Mouse (Mus musculus) regulatory T cell (primary cell): ENCODE results near the gene Myh1.

ENCODE experiments used
- in situ Hi-C: fragments of 300-600 bp; cut with MboI, MseI; formaldehyde crosslinking; loops from one replicate; pipeline ENCODE4 v1.15.1; 2025; ENCODE audit warnings: high pct_unique_total_duplicates

Myh1 gene

DNA sequence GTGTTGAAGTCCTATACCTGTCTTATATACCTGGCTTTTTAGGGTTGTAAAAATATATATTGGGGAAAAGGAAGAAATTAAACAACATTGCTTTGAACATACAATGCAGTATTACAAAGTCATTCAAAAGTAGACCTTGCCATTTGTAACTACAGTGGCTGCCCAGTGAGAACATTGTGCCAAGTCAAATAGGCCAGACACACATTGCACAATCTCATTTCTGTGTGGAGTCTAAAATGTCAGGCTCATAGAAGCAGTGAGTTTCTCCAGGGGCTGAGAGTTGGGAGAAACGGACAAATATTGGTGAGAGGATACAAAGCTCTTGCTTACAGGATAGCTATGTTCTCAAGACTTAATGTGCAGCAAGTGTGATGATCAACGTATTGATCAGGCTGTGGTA is 30.1 kb downstream of the Myh1 start:
- in situ Hi-C loops: no loop called here

DNA sequence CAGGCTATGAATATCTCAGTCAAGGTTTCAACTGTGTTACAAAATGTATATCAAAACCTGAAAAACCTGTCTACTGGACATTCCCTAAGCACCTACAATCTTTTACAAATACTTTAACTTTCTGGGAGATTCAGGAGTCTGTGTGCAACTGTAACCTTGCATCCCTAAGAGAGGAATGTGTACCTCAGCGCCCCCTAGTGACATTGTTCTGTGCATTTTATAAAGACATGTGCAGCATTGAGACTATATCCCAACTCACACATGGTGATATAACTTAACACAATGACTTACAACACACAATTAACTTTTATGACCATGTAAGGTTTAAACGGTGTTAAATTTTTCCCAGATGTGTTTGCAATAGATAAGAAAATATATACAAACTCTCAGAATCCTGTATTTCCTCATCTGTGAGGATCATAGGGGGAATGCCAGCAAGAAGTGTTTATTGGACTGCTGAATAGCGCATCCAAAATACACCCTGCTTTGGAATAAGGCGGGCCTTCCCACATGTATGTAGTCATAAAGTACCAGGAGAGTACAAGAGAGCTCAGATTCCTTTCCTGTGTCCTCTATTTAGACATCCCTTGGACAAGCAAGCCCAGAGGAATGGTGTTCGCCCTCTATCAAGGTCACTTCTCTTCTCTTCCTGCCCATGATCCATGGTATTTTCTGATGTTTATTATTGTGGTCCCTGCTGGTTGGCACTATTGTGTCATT is 35.9 kb downstream of the Myh1 start:
- in situ Hi-C loops: no loop called here

DNA sequence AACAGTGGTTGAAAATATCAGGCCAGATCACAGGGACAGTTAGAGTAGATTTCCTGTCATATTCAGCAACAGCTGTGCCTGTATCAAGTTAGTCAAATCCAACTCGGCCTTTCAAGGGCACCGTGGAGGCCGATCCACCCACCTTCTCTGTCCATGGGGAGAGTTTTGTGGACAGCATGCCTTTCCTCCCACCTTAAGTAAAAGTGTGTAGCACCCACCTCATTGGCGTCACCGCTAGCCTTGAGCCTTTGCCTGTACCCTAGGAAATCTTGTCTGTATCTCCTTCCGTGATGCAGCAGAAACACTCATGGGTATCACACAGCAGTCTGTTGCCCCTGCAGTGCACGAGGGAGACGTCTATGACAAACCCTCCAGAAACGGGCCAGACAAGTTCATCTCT is 36.9 kb downstream of the Myh1 start:
- in situ Hi-C loops: no loop called here

DNA sequence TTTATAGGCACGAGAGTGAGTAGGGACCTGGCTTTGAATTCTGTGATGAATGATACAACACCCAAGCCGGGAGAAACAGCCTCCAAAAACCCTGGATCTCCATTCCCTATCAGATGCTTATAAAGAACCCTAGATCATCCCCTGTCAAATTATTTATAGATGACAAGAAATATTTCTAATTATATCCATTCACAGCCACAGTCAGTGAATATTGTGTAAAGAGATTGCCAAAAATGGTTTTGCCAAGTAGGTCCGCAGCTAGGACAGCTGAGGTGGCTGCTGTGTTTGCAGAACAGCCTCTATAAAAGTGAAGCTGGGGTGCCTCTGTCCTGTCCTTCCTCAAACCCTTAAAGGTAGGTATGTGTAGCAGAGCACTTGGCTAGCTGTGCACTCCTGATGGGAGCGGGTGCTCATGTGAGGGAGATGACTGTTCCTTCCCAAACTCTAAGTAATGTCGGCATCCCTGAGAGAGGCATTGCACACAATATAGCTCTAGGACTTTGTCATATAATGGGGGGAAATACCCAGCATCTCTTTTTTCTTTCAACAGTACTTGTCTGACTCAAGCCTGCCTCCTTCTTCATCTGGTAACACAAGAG is 37.7 kb downstream of the Myh1 start, which contains the start of gene Myh4:
Gene Myh4, plus strand, starts transcription at position 549 of the 599 bp plus-strand sequence.
- in situ Hi-C loops: no loop called here

DNA sequence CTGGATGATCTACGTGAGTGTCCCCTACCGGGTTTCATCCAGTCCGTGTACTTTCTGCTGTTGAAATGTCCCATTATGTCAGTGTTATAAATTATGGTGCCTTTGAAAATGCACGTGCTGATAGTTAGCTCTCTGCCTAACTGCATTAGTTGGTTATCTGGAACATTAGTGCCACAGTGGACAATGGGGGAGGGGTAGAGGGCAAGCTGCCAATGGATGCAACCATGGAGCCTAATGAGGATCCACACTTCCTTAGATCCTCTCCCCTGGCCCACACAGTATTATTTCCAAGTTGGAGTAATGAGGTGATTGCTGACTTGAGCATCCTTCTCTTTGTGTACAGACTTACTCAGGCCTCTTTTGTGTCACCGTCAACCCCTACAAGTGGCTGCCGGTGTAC is 41.2 kb downstream of the Myh1 start:
- in situ Hi-C loops: no loop called here

DNA sequence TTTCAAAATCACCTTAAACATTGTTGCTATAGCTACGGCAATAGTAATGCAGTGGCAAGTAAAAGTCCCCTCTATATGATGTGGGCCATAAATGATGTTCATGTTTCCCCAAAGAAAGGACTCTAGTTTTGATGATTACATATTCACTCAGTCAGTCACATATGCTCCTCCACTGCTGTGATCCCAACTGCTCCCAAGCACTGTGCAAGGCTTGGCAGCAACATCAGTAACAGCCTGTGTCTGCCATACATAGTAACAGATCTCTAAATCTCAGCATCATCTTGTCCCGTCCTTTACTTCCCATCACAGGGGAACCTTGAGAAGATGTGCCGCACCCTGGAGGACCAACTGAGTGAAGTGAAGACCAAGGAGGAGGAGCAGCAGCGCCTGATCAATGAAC is 53.8 kb downstream of the Myh1 start:
- in situ Hi-C loops: no loop called here

DNA sequence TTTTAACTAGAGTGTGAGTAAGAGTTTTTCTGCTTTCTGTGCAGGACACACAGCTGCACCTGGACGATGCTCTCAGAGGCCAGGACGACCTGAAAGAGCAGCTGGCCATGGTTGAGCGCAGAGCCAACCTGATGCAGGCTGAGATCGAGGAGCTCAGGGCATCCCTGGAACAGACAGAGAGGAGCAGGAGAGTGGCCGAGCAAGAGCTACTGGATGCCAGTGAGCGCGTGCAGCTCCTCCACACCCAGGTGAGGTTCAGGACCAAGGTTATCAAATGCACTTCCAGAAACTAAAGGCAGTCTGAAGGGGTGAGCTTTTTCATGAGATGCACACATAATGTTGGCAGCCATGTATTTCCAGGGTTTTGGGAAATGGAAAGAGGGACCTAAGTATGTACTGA is 57.2 kb downstream of the Myh1 start:
- in situ Hi-C loops: no loop called here

DNA sequence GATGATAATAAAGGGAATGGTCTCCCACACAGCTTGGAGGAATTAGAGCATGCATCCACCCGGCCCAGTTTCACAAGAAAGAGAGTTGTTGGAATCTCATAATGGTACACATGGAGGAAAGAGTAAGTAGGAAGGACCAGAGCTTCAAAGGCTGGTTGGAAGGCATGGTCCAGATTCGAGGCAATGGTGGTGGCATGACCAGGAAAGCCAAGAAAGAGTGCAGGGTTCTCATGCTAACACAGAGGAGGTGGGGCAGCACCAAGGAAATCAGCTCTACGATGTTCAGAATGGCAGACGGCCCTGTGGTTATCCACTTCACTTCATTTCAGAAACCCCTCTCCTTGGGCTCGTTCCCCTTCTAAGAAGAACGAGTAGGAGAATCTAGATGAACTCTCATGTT is 61.1 kb downstream of the Myh1 start:
- in situ Hi-C loops: no loop called here
